Mouse (Mus musculus) cerebellum, postnatal 36 days (tissue): Measurements from ENCODE around the gene Klk1b1.
"Not testable (repeated sequence)": the region's sequence is repeated elsewhere in the genome, so short reads cannot be mapped to it uniquely, and the experiment has no call there.

Source experiments
- DNase-seq, 2 experiments: peaks; one replicate each; pipeline ENCODE4 v3.0.0; 2021 to 2022; ENCODE audit warnings: mixed read lengths in 2 of 2

Gene Klk1b1

GRCm38 (mm10) chr7:44011868-44012267 is 45.3 kb downstream of the Klk1b1 start, which contains the start of gene Klk1b26:
Gene Klk1b26, plus strand, starts transcription at chr7:44012168.
- DNase-seq = not testable (repeated sequence)

GRCm38 (mm10) chr7:44014666-44015065 is 48.1 kb downstream of the Klk1b1 start:
- not testable (repeated sequence) for DNase-seq

GRCm38 (mm10) chr7:44015071-44015470 is 48.5 kb downstream of the Klk1b1 start:
- DNase-seq = no peak
